Mouse (Mus musculus) c-Kit-positive CD71-positive TER-119-positive erythroid progenitor cells, embryonic 14.5 days (primary cell): ENCODE measurements around the gene Bcl2l12.

Experiments used
- DNase-seq: peaks from one replicate; pipeline ENCODE4 v3.0.0-alpha.2; 2013; ENCODE audit warnings: low spot score

The Bcl2l12 gene

GRCm38 (mm10) chr7:45017242-45018061, 18.9 kb upstream of the Bcl2l12 start, which contains the start of gene Rras:
TSS of gene Rras (plus strand) at chr7:45017961.
- DNase-seq = peak; percentile 98

- peak; percentile 39 for DNase-seq
These were observed 18.2 kb upstream of the Bcl2l12 start for GRCm38 (mm10) chr7:45016761-45017160.

- peak; percentile 97 for DNase-seq
These were observed 17.6 kb upstream of the Bcl2l12 start, which contains the start of gene Scaf1 for GRCm38 (mm10) chr7:45015957-45016612. TSS of gene Scaf1 (minus strand) at chr7:45016363.

GRCm38 (mm10) chr7:45015344-45015956, 16.9 kb upstream of the Bcl2l12 start:
- DNase-seq = peak; percentile 65

- no peak for DNase-seq
These were observed 15.6 kb upstream of the Bcl2l12 start for GRCm38 (mm10) chr7:45014096-45014451.

GRCm38 (mm10) chr7:45013366-45014095, 15.0 kb upstream of the Bcl2l12 start:
- no peak for DNase-seq

- DNase-seq = no peak
These were observed 14.3 kb upstream of the Bcl2l12 start for GRCm38 (mm10) chr7:45012824-45013223.

GRCm38 (mm10) chr7:45012011-45012410, 13.5 kb upstream of the Bcl2l12 start:
- no peak for DNase-seq

GRCm38 (mm10) chr7:45008411-45008810, 9.9 kb upstream of the Bcl2l12 start:
- no peak for DNase-seq

- DNase-seq = no peak
These were observed 9.3 kb upstream of the Bcl2l12 start for GRCm38 (mm10) chr7:45007846-45008245.

GRCm38 (mm10) chr7:45007141-45007540, 8.6 kb upstream of the Bcl2l12 start:
- DNase-seq = no peak

GRCm38 (mm10) chr7:45006503-45006902, 8.0 kb upstream of the Bcl2l12 start:
- DNase-seq = no peak

GRCm38 (mm10) chr7:45005321-45005992, 6.9 kb upstream of the Bcl2l12 start:
- no peak for DNase-seq

GRCm38 (mm10) chr7:45004546-45004945, 6.0 kb upstream of the Bcl2l12 start:
- DNase-seq = no peak

- DNase-seq = no peak
These were observed 3.9 kb upstream of the Bcl2l12 start for GRCm38 (mm10) chr7:45002440-45002839.

GRCm38 (mm10) chr7:45000539-45001114, 2.1 kb upstream of the Bcl2l12 start:
- no peak for DNase-seq

GRCm38 (mm10) chr7:44999753-45000152, 1.2 kb upstream of the Bcl2l12 start:
- DNase-seq = no peak

GRCm38 (mm10) chr7:44997940-44998428, 528 bp downstream of the Bcl2l12 start:
- DNase-seq = no peak

GRCm38 (mm10) chr7:44997231-44997939, 1.1 kb downstream of the Bcl2l12 start, which contains the start of gene Irf3:
TSS of gene Irf3 (plus strand) at chr7:44997648.
- peak; percentile 97 for DNase-seq

GRCm38 (mm10) chr7:44996672-44997071, 1.8 kb downstream of the Bcl2l12 start:
- no peak for DNase-seq
